7 mouse cellular contexts compared by ENCODE assay signal in genomic region chr17:35879245-35880057, GRCm38 (mm10). TPM values are rescaled to one million over a fixed set of nuclear protein-coding genes. Genes with fewer than 3 reads are reported as not detected.
DNase-seq lines count a peak whose midpoint lies in the region; ATAC-seq lines count a peak whose summit lies in the region.

Dhx16 (plus strand) TSS chr17:35879819.

- H3K9me3 ChIP-seq in intestine, embryonic 15.5 days = no peaks in the 10 kb centered on the region
- no peaks in the 10 kb centered on the region for H3K9me3 ChIP-seq in midbrain, embryonic 10.5 days (replicated peaks)

- peak within 1 kb of the TSS; percentile 71 for H3K27ac ChIP-seq in intestine, embryonic 15.5 days
- H3K27ac ChIP-seq in midbrain, embryonic 10.5 days (replicated peaks) = peak within 1 kb of the TSS; percentile 86

- peaks cover 6% of the 10 kb centered on the region; the same call in 1 of the 2 replicates for H3K4me1 ChIP-seq in intestine, embryonic 15.5 days (replicated peaks)
- peaks cover 15% of the 10 kb centered on the region for H3K4me1 ChIP-seq in midbrain, embryonic 10.5 days

- peak within 1 kb of the TSS; percentile 73 for H3K4me2 ChIP-seq in intestine, embryonic 15.5 days (replicated peaks)

- WGBS in intestine, embryonic 15.5 days = 6% methylated on average over 66 of the region's 66 CpGs
- WGBS in midbrain, embryonic 10.5 days = 6% methylated on average over 66 of the region's 66 CpGs

- DNase-seq in adrenal gland, adult 18-20 months (ENCODE audit: low spot score in 2 of 2) = peak; percentile 91 to 96
- peak; percentile 96 for DNase-seq in embryo, embryonic 11 days
- peak; percentile 93 for DNase-seq in gastrocnemius, postnatal 25 days
- DNase-seq in left cerebral cortex, postnatal 25 days (ENCODE audit: low spot score in 2 of 2) = peak; percentile 96 to 97
- peak; percentile 96 for DNase-seq in midbrain, embryonic 10.5 days (ENCODE audit: low spot score)
- DNase-seq in right cerebral cortex, postnatal 4 days = peak; percentile 93

- peaks cover 27% of the 10 kb centered on the region for H3K36me3 ChIP-seq in intestine, embryonic 15.5 days
- peaks cover 60% of the 10 kb centered on the region for H3K36me3 ChIP-seq in midbrain, embryonic 10.5 days

- no peaks in the 10 kb centered on the region for H3K27me3 ChIP-seq in intestine, embryonic 15.5 days (replicated peaks)
- H3K27me3 ChIP-seq in midbrain, embryonic 10.5 days (ENCODE audit: low read depth, poor library complexity, severe bottlenecking) = no peaks in the 10 kb centered on the region

- intact Hi-C loops in left cerebral cortex, postnatal 25 days (cut with DNase I) = no loop called here

- H3K4me3 ChIP-seq in intestine, embryonic 15.5 days (replicated peaks) = peak within 1 kb of the TSS; percentile 96
- H3K4me3 ChIP-seq in midbrain, embryonic 10.5 days = peak within 1 kb of the TSS; percentile 99

- peak within 1 kb of the TSS; percentile 85 for H3K9ac ChIP-seq in intestine, embryonic 15.5 days

- ATAC-seq in intestine, embryonic 15.5 days = peak; percentile 94

RNA-seq across cellular contexts. Expression of gene Dhx16, which starts in this region (rescaled TPM):
- total RNA-seq in adrenal gland, adult 18-20 months (2021) = 10 to 100 TPM; 43.3 to 48.3 TPM
- total RNA-seq in gastrocnemius, postnatal 25 days (2021) = 10 to 100 TPM; 14.8 to 15.2 TPM
- polyA plus RNA-seq in intestine, embryonic 15.5 days (2015; fragmentation: Nextera tagmentation; extraction: Ambion mirVana) = 43.1 and 44.2 TPM in 2 replicates
- 10 to 100 TPM; 29.5 to 32.4 TPM for total RNA-seq in left cerebral cortex, postnatal 25 days (2021)
- polyA plus RNA-seq in midbrain, embryonic 10.5 days (2016; fragmentation: Nextera tagmentation; extraction: Ambion mirVana) = 51.6 and 54.3 TPM in 2 replicates

Comparison
In these comparisons a context has a peak if more than half of its experiments do, and no peak if none do; other contexts are left out.
1. Peak in every context shown above with its lines: DNase-seq, ATAC-seq, H3K4me3 ChIP-seq and H3K27ac ChIP-seq.